In genomic region chrX:7963829-7964626, GRCm38 (mm10) we compare ENCODE assay signal across 21 mouse cellular contexts. TPM values are rescaled to one million over a fixed set of nuclear protein-coding genes. Genes with fewer than 3 reads are reported as not detected.
DNase-seq lines count a peak whose midpoint lies in the region; ATAC-seq lines count a peak whose summit lies in the region.
"Had no signal": no experiment of that assay in that cellular context is flagged by ENCODE, and none has a peak within 500 bp of the region (broad histone marks: within the 10 kb centered on the region; RNA-seq: fewer than 3 reads in every experiment).

No protein-coding gene starts in this region.

- H3K4me3 ChIP-seq in liver, embryonic 13.5 days (replicated peaks), result peak overlapping the region; percentile 72
- H3K4me3 ChIP-seq in kidney, embryonic 14.5 days (ENCODE audit: low read length), result no peak overlapping the region
- H3K4me3 ChIP-seq: hindbrain, embryonic 13.5 days; neural tube, embryonic 13.5 days had no signal

- peak overlapping the region; percentile 88 for H3K9ac ChIP-seq in liver, embryonic 13.5 days
- no peak overlapping the region for H3K9ac ChIP-seq in kidney, embryonic 14.5 days (ENCODE audit: low read depth, low read length)
- H3K9ac ChIP-seq: hindbrain, embryonic 13.5 days; lung, embryonic 14.5 days; neural tube, embryonic 13.5 days had no signal

- H3K36me3 ChIP-seq in liver, embryonic 13.5 days, result peaks cover 50% of the 10 kb centered on the region
- no peaks in the 10 kb centered on the region for H3K36me3 ChIP-seq in splenic B cell, adult 2 months (ENCODE audit: control insufficient read depth, insufficient read depth, low read length, poor library complexity, severe bottlenecking)
- no peaks in the 10 kb centered on the region for H3K36me3 ChIP-seq in kidney, embryonic 14.5 days (ENCODE audit: control insufficient read depth, insufficient read depth, low read length)
- H3K36me3 ChIP-seq: hindbrain, embryonic 13.5 days; neural tube, embryonic 13.5 days had no signal

- 21% methylated on average over 7 of the region's 7 CpGs for WGBS in liver, embryonic 13.5 days (ENCODE audit: insufficient replicate concordance)
- 72% methylated on average over 7 of the region's 7 CpGs for WGBS in kidney, embryonic 14.5 days

- no peak for ATAC-seq in liver, embryonic 13.5 days (ENCODE audit: low read depth)
- no peak for ATAC-seq in kidney, embryonic 14.5 days (ENCODE audit: low FRiP score, low TSS enrichment)

- peak overlapping the region; percentile 93 for H3K27ac ChIP-seq in liver, embryonic 13.5 days
- no peak overlapping the region for H3K27ac ChIP-seq in kidney, embryonic 14.5 days (ENCODE audit: low read depth, low read length)
- H3K27ac ChIP-seq: hindbrain, embryonic 13.5 days; neural tube, embryonic 13.5 days had no signal

- peaks cover 28% of the 10 kb centered on the region for H3K4me1 ChIP-seq in liver, embryonic 13.5 days (replicated peaks)
- H3K4me1 ChIP-seq in kidney, embryonic 14.5 days (ENCODE audit: control insufficient read depth, insufficient read depth, low read length), result no peaks in the 10 kb centered on the region
- H3K4me1 ChIP-seq: hindbrain, embryonic 13.5 days; neural tube, embryonic 13.5 days had no signal

- peak overlapping the region; percentile 71 for H3K4me2 ChIP-seq in liver, embryonic 13.5 days
- no peak overlapping the region for H3K4me2 ChIP-seq in kidney, embryonic 14.5 days (replicated peaks; ENCODE audit: low read depth, low read length)
- H3K4me2 ChIP-seq: hindbrain, embryonic 13.5 days; lung, embryonic 14.5 days; neural tube, embryonic 13.5 days had no signal

- no peaks in the 10 kb centered on the region for H3K27me3 ChIP-seq in liver, embryonic 13.5 days
- H3K27me3 ChIP-seq in splenic B cell, adult 2 months (ENCODE audit: control insufficient read depth, insufficient read depth, low read length, poor library complexity, severe bottlenecking), result no peaks in the 10 kb centered on the region
- no peaks in the 10 kb centered on the region for H3K27me3 ChIP-seq in kidney, embryonic 14.5 days (ENCODE audit: control insufficient read depth, insufficient read depth, low read length)
- H3K27me3 ChIP-seq: hindbrain, embryonic 13.5 days; neural tube, embryonic 13.5 days had no signal

- intact Hi-C loops in heart, postnatal 10 days (cut with DNase I), result no loop called here

- peak; percentile 2 for DNase-seq in A20 (ENCODE audit: low read depth, low spot score)
- DNase-seq in T-cell, adult 2 months (ENCODE audit: low spot score), result peak; percentile 7
- DNase-seq in liver, embryonic 13.5 days, result peak; percentile 23
- peak; percentile 1 for DNase-seq in splenic B cell, adult 2 months (ENCODE audit: low read depth, low spot score)
- DNase-seq in frontal cortex, postnatal 25 days (ENCODE audit: low spot score in 2 of 2), result no peak
- DNase-seq in ovary, postnatal 36 days (ENCODE audit: low spot score), result no peak
- DNase-seq in heart, postnatal 10 days, result no peak
- DNase-seq: cerebellum, adult 9-11 months; gastrocnemius, postnatal 25 days; kidney, adult 11 months; kidney, postnatal 14 days; left cerebral cortex, postnatal 4 days; lung, embryonic 14.5 days had no signal

- H3K9me3 ChIP-seq in liver, embryonic 13.5 days (replicated peaks), result no peaks in the 10 kb centered on the region
- no peaks in the 10 kb centered on the region for H3K9me3 ChIP-seq in kidney, embryonic 14.5 days (ENCODE audit: control insufficient read depth, low read length)
- H3K9me3 ChIP-seq: neural tube, embryonic 13.5 days had no signal

RNA-seq across cellular contexts. Expression of gene Gata1, which starts 13.8 kb away (rescaled TPM):
- polyA plus RNA-seq in liver, embryonic 13.5 days (2015; fragmentation: Nextera tagmentation; extraction: Ambion mirVana), result 135 and 145 TPM in 2 replicates
- 0.49 and 0.53 TPM in 2 replicates for polyA plus RNA-seq in kidney, embryonic 14.5 days (2014; fragmentation: Nextera tagmentation; extraction: Ambion mirVana)
- not detected for total RNA-seq in heart, postnatal 10 days (2021)
- total RNA-seq: gastrocnemius, postnatal 25 days; layer of hippocampus, postnatal 25 days; left cerebral cortex, postnatal 4 days had no signal

RNA-seq across cellular contexts. Expression of gene Hdac6, which starts 16.3 kb away (rescaled TPM):
- polyA plus RNA-seq in liver, embryonic 13.5 days (2015; fragmentation: Nextera tagmentation; extraction: Ambion mirVana), result 8.9 and 10.5 TPM in 2 replicates
- 28.7 and 51.3 TPM in 2 replicates for polyA plus RNA-seq in kidney, embryonic 14.5 days (2014; fragmentation: Nextera tagmentation; extraction: Ambion mirVana)
- total RNA-seq in heart, postnatal 10 days (2021), result 10 to 100 TPM; 21.5 to 23.7 TPM

RNA-seq across cellular contexts. Expression of gene Eras, which starts 35.6 kb away (rescaled TPM):
- polyA plus RNA-seq in liver, embryonic 13.5 days (2015; fragmentation: Nextera tagmentation; extraction: Ambion mirVana), result not detected in 2 replicates
- polyA plus RNA-seq in kidney, embryonic 14.5 days (2014; fragmentation: Nextera tagmentation; extraction: Ambion mirVana), result not detected in 2 replicates
- not detected for total RNA-seq in heart, postnatal 10 days (2021)
- total RNA-seq: adrenal gland, postnatal 4 days; gastrocnemius, postnatal 25 days; layer of hippocampus, postnatal 25 days; left cerebral cortex, postnatal 4 days had no signal
- polyA plus RNA-seq: C2C12; heart, embryonic 14.5 days; lung, embryonic 14.5 days; stomach, embryonic 16.5 days had no signal

RNA-seq across cellular contexts. Expression of gene Pcsk1n, which starts 44.4 kb away (rescaled TPM):
- polyA plus RNA-seq in liver, embryonic 13.5 days (2015; fragmentation: Nextera tagmentation; extraction: Ambion mirVana), result 0.18 and 0.19 TPM in 2 replicates
- 0.09 and 0.14 TPM in 2 replicates for polyA plus RNA-seq in kidney, embryonic 14.5 days (2014; fragmentation: Nextera tagmentation; extraction: Ambion mirVana)
- total RNA-seq in heart, postnatal 10 days (2021), result not detected
- total RNA-seq: gastrocnemius, postnatal 25 days had no signal
- polyA plus RNA-seq: C2C12 had no signal

RNA-seq across cellular contexts. Expression of gene Glod5, which starts 54.3 kb away (rescaled TPM):
- 0.29 and 0.36 TPM in 2 replicates for polyA plus RNA-seq in liver, embryonic 13.5 days (2015; fragmentation: Nextera tagmentation; extraction: Ambion mirVana)
- polyA plus RNA-seq in kidney, embryonic 14.5 days (2014; fragmentation: Nextera tagmentation; extraction: Ambion mirVana), result not detected in 2 replicates
- total RNA-seq in heart, postnatal 10 days (2021), result not detected
- total RNA-seq: gastrocnemius, postnatal 25 days; left cerebral cortex, postnatal 4 days had no signal
- polyA plus RNA-seq: C2C12; heart, embryonic 14.5 days; lung, embryonic 14.5 days; neural tube, embryonic 13.5 days had no signal

Comparison
In these comparisons a context has a peak if more than half of its experiments do, and no peak if none do; other contexts are left out.
1. DNase-seq: peak in A20 (single experiment), T-cell, adult 2 months (single experiment), liver, embryonic 13.5 days (single experiment) and splenic B cell, adult 2 months (single experiment); none in frontal cortex, postnatal 25 days (0 of 2), ovary, postnatal 36 days (single experiment) and heart, postnatal 10 days (0 of 2).
2. RNA of gene Gata1, which starts 13.8 kb away (polyA plus RNA-seq): 135 to 145 TPM in liver, embryonic 13.5 days; 0.49 to 0.53 TPM in kidney, embryonic 14.5 days; every median in the first group is over 10 times any median in the second.